Mouse (Mus musculus) lung, postnatal 36 days (tissue): Measurements from ENCODE around the gene Smarca2.
A peak's percentile ranks its signal among the peaks of the same experiment; 100 is the strongest.

Experiments
- DNase-seq: peaks from one replicate; pipeline ENCODE4 v3.0.0; 2022; ENCODE audit warnings: mixed read lengths

Smarca2 gene

DNA sequence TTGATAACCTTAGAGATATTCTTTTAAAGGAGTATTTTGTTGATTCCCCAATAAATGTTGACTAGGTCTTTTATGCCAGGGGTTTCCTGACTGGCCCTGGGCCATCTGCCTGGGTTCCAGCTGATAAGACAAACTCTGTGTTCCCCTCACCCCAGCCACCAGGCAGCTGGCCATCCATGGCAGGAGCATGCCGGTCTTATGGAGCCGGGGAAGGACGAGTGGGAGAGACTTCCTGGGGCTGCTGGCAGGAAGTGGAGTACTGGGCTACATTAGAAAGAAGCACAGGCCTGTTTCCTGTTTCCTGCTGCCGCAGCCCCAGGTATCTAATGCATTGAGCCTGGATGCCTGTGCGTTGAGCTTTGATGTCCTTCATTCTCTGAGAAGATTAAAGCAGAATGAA lies 102.1 kb downstream of the Smarca2 start:
- DNase-seq = peak; percentile 72

- no peak for DNase-seq
These were observed 104.2 kb downstream of the Smarca2 start for GRCm38 (mm10) chr19:26709095-26709494.

DNA sequence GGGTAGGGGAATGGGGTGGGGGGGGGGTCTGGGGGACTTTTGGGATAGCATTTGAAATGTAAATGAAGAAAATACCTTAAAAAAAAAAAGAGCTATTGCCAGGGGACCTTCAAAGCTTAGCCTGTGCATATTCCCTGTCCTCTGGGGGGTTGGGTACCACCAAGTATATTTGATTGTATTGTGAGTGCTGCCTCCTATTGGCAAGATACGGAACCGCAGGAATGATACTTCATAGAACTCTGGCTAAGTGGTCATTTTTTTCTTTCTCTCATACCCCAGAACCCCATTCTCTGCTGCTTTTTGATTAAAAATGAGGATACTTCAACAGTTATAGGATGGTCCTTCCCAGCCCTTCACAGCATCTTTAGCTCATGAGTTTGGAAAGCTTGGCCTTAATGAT lies 106.4 kb downstream of the Smarca2 start:
- peak; percentile 74 for DNase-seq

DNA sequence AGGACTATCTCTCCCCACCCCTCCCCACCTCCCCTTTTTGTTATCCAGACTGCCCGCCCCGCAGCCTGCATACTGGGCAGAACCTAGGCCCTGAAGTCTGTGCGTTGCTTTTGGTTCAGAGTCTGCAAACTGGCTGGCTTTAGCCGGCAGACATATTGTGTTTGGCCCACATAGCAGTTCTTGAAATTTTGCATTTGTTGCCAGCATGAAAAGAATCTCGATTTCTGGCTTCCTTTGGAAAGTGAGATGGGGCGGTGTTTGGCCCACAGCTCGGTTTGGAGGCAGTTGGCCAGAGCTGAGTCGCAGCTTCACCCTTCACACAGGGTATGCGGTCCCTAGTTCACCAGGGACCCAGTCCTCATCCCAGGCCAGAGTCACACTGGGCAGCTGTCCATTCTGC lies 111.4 kb downstream of the Smarca2 start:
- DNase-seq = no peak

GRCm38 (mm10) chr19:26718221-26718620 lies 113.4 kb downstream of the Smarca2 start:
- peak; percentile 81 for DNase-seq

DNA sequence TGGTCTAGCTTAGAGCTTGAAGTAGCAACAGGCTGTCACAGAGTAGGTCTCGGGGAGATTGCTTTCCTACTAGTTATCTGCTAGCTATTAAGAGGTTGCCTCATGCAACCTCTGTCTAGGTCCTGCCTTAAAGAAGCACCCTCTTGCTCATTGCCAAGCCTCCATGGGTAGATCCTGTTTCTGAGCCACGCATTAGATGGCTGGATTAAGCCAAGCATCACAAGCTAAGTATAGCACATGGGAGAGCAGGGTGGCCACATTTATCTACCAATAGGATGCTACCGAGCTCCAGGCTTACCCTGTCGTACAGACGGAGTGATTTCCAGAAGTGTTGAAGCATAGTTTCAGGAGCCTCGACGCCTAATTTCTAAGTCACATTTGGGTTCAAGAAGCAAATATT lies 114.3 kb downstream of the Smarca2 start:
- DNase-seq = no peak

- no peak for DNase-seq
These were observed 116.9 kb downstream of the Smarca2 start for GRCm38 (mm10) chr19:26721741-26722140.

DNA sequence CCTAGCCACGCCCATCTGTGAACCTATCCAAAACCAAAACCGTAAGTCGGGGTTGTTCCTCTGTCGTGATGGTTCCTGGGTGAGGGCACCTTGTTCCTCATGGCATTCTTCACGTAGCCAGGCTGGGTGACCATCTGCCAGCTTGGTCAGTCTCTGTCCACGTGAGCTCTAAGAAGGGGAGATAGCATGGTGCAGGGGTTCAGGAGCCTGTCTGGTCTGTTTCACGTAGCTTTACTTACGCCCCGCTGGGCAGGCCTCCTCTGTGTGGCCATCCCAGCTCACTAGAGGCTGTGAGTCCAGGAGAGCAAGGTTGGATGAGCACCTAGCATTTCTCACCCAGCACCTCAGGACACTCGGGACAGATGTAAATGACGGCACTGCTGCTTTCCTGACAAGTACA lies 119.0 kb downstream of the Smarca2 start:
- no peak for DNase-seq

DNA sequence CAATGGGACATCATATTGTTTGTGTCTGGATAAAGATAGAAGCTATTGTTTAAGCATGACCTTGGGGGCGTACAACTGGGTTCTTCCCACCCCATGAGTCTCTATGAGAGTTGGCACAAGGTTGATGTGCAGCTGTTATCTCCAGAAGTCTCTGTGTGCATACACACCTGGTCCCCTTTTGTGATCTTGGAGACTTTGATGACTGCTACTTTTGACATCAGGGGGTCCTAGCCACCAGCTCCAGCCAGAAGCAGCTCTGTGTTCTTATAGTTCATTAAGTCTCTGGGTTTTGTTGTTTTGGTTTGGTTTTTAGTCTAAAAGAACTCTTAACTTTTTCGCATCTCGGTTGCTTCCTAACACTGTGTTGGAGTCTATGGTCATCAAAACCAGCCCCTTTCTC lies 119.8 kb downstream of the Smarca2 start:
- no peak for DNase-seq

- peak; percentile 72 for DNase-seq
These were observed 122.9 kb downstream of the Smarca2 start for GRCm38 (mm10) chr19:26727796-26728195.

DNA sequence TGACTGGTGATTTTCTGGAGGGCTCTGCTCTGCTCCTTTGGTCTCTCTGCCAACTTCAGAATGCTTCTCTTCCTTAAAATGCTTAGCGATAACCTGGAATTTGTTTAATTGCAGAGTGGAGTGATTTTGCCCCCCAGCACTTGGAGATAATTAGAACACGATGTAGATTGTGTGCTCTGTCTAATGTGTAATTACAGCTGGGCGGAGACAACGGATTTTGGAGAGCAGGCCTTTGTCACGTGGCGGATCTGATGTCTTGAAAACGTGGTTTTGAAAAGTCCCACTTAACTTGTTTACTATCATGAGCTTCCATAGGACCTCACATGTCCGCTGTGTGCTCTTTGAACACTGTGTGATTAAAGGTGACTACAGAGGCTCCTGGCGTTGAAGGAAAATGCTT lies 125.6 kb downstream of the Smarca2 start:
- DNase-seq = no peak

DNA sequence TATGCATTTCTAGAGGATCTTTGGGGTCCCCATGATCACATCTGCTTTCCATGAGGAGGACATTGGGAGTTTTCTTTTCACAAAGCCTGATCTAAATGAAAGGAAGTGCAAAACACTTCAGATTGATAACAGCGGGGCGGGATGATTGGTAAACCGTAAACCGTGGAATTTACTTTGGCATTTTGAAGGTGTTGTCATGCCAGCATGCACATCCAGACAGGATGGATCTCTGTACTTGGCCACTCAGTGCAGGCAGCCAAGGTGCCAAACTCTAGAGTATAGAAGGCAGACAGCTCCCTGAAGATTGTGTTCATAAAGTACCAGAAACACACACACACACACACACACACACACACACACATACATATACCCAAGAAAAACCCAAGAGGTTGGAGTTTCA lies 126.3 kb downstream of the Smarca2 start:
- DNase-seq = no peak

GRCm38 (mm10) chr19:26731809-26732208 lies 127.0 kb downstream of the Smarca2 start:
- peak; percentile 61 for DNase-seq

DNA sequence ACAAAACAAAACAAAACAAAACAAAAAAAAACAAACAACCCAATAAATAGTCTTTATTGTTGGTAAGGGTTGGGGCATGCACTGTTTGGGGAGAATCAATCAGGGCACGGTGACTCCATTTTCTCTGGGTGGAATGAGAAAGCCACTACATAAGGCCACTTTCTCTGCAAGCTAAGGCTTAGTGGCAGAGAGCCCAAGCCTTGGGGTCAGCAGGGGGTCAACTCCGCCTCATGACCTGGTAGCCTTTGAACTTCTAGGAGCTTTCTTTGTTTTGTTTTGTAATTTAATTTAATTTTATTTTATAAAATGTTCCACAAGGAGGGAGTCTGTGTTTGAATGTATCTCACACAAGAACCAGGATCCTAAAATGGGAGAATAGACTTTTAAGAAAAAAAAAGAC lies 128.2 kb downstream of the Smarca2 start:
- DNase-seq = no peak

GRCm38 (mm10) chr19:26733546-26734100 lies 128.8 kb downstream of the Smarca2 start:
- no peak for DNase-seq

- DNase-seq = no peak
These were observed 129.9 kb downstream of the Smarca2 start for GRCm38 (mm10) chr19:26734704-26735109.

DNA sequence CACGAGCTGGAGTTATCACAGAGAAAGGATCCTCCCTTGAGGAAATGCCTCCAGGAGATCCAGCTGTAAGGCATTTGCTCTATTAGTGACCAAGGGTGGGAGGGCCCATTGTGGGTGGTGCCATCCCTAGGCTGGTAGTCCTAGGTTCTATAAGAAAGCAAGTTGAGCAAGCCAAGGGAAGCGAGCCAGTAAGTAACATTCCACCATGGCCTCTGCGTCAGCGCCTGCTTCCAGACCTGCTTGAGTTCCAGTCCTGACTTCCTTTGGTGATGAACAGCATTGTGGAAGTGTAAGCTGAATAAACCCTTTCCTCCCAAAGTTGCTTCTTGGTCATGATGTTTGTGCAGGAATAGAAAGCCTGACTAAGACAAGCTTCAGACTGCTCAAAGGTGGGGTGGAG lies 140.2 kb downstream of the Smarca2 start:
- DNase-seq = peak; percentile 48

- peak; percentile 88 for DNase-seq
These were observed 140.7 kb downstream of the Smarca2 start for GRCm38 (mm10) chr19:26745567-26745966.

DNA sequence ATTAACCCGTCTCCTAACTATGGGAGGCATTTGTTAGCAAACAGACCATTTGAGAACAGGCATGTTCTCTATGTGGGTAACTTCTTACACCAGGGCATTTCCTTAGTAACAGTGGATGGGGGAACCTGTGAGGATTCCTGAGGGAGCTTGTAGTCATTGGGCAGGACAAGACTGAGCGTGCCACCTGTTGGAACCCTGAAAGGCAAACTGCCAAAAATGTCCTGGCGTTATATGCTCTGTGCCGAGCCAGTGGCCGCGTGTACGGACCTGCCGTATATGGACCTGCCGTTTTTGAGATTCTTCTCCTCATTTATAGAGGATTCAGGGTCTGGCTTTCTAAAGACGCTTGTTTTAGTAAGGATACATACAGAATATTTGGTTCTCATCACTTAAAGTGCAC lies 141.4 kb downstream of the Smarca2 start:
- DNase-seq = no peak

GRCm38 (mm10) chr19:26746709-26747467 lies 142.0 kb downstream of the Smarca2 start:
- DNase-seq = no peak

DNA sequence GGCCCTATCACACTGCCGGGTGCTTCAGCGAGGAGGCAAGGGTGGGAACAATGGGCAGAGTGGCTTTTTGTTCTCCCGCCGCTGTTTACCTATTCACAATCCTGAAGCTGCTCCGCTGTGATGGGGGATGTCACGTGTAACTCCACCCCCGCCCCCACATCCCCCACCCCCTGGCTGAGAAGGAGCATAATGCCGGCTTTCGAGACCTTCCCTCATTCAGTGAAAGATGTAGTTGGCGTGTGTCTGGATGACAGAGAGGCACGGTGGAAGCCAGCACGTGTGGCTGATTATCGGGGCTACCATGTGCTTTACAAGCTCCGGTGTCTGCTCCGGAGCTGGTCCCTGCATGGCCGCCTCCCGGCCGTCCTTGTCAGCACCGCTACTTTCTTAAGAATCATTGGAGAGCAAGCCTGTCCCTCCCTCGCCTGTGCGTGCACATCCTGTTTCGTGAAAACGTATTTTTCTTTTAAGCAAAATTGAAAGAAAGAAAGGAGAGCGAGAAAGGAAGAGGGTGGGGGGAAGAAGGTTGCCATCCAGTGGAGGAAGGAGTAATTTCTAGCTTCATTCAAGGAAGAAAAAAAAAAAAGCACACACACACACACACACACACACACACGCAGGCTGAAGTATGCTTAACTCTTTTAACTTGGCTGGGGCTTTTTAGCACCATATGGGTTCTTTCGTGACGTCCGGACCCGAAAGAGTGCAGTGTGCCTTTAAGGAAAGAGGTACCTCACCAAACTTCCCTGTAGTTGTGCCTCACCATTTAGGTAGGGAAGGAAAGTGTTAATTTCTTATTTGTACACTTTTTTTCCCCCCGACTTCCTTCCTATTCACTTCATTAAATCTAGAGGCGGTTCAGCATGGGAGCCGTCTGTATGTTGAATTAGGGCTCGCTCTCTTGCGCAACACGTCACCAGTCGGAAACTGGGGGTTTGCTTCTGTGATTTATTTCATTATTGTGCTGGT lies 143.0 kb downstream of the Smarca2 start:
- DNase-seq = peak; percentile 82

DNA sequence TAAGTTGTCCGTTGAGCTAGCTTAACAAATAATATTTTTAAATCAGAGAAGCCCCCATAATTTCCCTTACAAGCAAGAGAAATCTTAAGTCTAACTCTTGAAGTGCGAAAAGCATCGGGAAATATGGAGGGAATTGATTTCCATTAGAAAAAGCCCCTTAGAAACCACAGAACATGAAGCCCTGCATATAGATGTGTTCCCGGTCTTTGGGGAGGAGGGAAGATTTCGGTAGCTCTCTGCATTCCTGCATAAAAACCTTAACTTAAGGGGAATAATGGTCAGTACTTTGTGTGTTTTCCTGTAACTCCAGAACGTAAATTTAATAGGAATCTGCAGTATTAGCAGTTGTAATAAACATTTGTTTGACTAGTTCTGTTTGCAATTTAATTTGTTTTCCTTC lies 143.8 kb downstream of the Smarca2 start:
- no peak for DNase-seq

- DNase-seq = no peak
These were observed 144.7 kb downstream of the Smarca2 start for GRCm38 (mm10) chr19:26749427-26750137.
